Mouse (Mus musculus): ENCODE results near the gene Rufy2. TPM values are rescaled to one million over a fixed set of nuclear protein-coding genes. Genes with fewer than 3 reads are reported as not detected.

The Rufy2 gene
- polyA plus RNA-seq, 1 experiment from 2014 or later = 17.7 TPM

DNA sequence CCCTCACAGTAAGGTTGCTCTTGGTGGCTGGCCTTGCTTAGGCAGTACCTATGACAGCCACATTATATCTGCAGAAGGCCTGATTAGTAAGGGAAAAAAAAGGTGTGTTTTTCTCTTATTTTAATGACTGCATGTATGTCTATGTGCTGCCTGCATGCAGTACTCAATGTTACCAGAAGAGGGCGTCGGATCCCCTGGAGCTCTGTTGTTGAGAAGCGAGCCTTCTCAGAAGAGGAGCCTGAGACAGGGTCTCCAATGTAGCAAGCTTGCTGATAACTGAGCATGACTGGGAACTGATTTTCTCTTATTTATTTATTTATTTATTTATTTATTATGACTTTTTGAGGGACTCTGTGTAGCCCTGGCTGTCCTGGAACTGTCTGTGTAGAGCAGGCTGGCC is 7.3 kb downstream of the Rufy2 start:
- no peaks in the 10 kb centered on the region for H3K27me3 ChIP-seq (ENCODE audit: insufficient read depth, poor library complexity, severe bottlenecking)
- H3K9me3 ChIP-seq = no peaks in the 10 kb centered on the region
- no peaks in the 10 kb centered on the region for H3K4me1 ChIP-seq
- DNase-seq (ENCODE audit: low spot score) = no peak
- no peak overlapping the region for H3K4me3 ChIP-seq
- peaks cover 83% of the 10 kb centered on the region for H3K36me3 ChIP-seq
- WGBS = 25% methylated on average over 3 of the region's 3 CpGs
- H3K27ac ChIP-seq = no peak overlapping the region

DNA sequence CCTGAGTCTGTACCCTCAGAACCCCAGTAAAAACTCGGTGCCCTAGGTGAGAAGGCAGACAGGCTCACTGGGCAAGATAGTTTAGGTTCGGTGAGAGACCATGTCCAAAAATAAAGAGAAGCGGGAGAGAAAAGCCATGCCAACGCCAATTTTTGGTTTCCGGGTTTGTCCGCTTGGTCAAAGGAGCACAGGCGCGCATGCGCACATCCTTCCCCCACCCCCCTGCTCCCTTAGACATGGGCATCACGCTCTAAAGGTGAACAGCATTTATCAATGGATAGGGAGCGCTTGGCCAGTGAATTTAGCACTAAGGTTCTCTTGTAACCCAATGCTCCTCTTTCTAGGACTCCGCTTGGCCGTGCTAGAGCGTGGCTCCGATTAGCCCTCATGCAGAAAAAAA is 10.6 kb downstream of the Rufy2 start:
- WGBS = 96% methylated on average over 15 of the region's 15 CpGs
- H3K4me3 ChIP-seq = no peak overlapping the region
- no peak for DNase-seq (ENCODE audit: low spot score)
- no peak overlapping the region for H3K27ac ChIP-seq
- H3K9me3 ChIP-seq = no peaks in the 10 kb centered on the region
- no peaks in the 10 kb centered on the region for H3K27me3 ChIP-seq (ENCODE audit: insufficient read depth, poor library complexity, severe bottlenecking)
- H3K4me1 ChIP-seq = no peaks in the 10 kb centered on the region
- H3K36me3 ChIP-seq = peaks cover 87% of the 10 kb centered on the region

DNA sequence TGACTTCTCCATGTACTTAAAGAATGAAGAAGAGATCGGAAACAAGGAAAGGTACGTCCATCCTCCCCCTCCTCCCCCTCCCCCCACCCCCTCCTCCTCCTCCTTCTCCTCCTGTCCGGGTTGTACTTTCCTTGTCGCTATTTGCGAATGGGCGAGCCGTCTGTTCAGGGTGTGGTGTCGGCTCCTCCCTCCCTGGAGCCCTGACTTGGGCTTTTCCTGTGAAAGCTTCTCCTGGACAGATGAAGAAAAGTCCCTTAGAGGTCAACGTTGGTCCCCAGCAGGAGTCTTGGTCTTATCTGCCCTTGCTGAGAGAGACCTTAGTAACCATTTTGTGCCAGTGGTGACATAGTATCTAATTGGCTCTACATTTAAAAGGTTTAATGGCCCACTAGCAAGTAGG is 14.0 kb downstream of the Rufy2 start:
- no peak for DNase-seq (ENCODE audit: low spot score)
- no peaks in the 10 kb centered on the region for H3K4me1 ChIP-seq
- 73% methylated on average over 8 of the region's 9 CpGs for WGBS
- H3K36me3 ChIP-seq = peaks cover 94% of the 10 kb centered on the region
- no peak overlapping the region for H3K4me3 ChIP-seq
- no peaks in the 10 kb centered on the region for H3K27me3 ChIP-seq (ENCODE audit: insufficient read depth, poor library complexity, severe bottlenecking)
- H3K9me3 ChIP-seq = no peaks in the 10 kb centered on the region
- no peak overlapping the region for H3K27ac ChIP-seq

DNA sequence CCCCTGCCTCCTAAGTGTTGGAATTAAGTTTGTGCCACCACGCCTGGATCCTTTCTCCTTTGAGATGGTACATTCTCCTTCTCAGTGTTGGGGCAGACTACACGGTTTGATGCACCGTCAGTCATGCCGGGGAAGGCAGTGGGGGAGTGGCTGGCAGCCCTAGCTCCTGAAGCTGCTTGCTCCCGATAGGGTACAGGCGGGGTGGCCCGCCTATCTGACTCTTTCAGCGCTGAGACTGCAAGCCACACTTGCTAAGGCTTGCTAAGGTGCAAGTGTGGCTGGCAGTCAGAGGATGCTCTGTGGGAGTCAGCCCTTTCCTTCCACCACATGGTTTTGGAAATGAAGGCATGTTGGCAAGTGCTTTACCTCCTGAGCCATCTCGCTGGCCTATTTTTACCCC is 20.6 kb downstream of the Rufy2 start:
- H3K27ac ChIP-seq = no peak overlapping the region
- no peaks in the 10 kb centered on the region for H3K27me3 ChIP-seq (ENCODE audit: insufficient read depth, poor library complexity, severe bottlenecking)
- peaks cover 92% of the 10 kb centered on the region for H3K36me3 ChIP-seq
- no peaks in the 10 kb centered on the region for H3K4me1 ChIP-seq
- 71% methylated on average over 9 of the region's 9 CpGs for WGBS
- H3K4me3 ChIP-seq = no peak overlapping the region
- no peaks in the 10 kb centered on the region for H3K9me3 ChIP-seq
- DNase-seq (ENCODE audit: low spot score) = no peak

DNA sequence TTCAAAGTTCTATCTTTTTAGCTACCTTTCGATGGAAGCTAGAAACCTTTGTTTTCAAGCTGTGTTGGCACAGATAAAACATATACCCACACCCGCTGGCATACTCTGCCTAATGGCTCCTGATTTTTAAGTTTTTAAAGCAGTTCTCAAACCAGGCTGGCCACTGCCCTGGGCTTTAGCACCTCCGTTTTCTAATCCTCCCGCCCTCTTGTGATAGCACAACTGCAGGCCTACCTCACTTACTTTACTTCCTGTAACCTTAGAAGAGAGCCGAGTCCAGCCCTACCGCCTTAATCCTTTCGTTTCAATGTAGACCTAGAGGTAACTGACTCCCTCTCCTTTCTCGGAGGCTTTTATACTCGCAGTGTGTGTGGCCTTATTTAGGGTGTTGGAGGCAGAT is 23.2 kb downstream of the Rufy2 start:
- no peak for DNase-seq (ENCODE audit: low spot score)
- Histone ChIP-seq H3K27ac (no peak overlapping the region), H3K4me1 (no peaks in the 10 kb centered on the region), H3K36me3 (peaks cover 93% of the 10 kb centered on the region), H3K4me3 (no peak overlapping the region), H3K27me3 (ENCODE audit: insufficient read depth, poor library complexity, severe bottlenecking) (no peaks in the 10 kb centered on the region), H3K9me3 (no peaks in the 10 kb centered on the region)
- 69% methylated on average over 9 of the region's 9 CpGs for WGBS

DNA sequence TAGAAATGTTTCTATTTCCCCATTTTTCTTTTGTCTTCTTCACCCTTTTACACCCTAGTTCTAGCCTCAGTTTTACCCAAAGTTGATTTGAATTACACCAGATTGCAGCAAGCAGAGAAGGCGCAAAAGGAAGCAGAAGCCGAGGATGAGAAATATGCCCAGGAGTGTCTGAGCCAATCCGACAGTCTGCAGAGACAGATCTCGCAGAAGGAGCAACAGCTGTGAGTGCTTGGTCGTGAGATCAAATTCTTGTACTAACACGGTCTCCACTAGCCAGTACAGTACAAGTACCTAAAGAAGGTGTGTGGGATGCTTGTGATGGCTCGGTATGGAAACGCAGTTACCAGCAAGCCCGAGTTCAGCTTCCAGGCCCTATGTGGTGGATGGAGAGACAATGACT is 24.5 kb downstream of the Rufy2 start:
- H3K27ac ChIP-seq = no peak overlapping the region
- H3K27me3 ChIP-seq (ENCODE audit: insufficient read depth, poor library complexity, severe bottlenecking) = no peaks in the 10 kb centered on the region
- H3K4me1 ChIP-seq = no peaks in the 10 kb centered on the region
- H3K4me3 ChIP-seq = no peak overlapping the region
- whole genome bisulfite sequencing = 88% methylated on average over 9 of the region's 9 CpGs
- no peak for DNase-seq (ENCODE audit: low spot score)
- no peaks in the 10 kb centered on the region for H3K9me3 ChIP-seq
- H3K36me3 ChIP-seq = peaks cover 93% of the 10 kb centered on the region

DNA sequence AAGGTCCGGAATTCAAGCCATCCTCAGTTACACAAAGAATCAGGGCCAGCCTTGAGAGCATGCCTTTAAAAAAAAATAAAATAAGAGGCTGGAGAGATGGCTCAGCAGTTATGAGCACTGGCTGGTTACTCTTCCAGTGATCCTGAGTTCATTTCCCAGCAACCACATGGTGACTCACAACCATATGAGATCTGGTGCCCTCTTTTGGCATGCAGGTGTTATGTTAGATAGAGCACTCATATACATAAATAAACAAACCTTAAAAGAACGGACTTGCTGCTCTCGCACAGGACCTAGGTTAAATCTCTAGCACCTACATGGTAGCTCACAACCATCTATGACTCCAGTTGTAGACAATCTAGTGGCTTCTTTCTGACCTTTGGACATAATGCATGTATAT is 28.2 kb downstream of the Rufy2 start:
- H3K27me3 ChIP-seq (ENCODE audit: insufficient read depth, poor library complexity, severe bottlenecking) = no peaks in the 10 kb centered on the region
- no peak overlapping the region for H3K27ac ChIP-seq
- 75% methylated on average over 3 of the region's 3 CpGs for WGBS
- no peaks in the 10 kb centered on the region for H3K4me1 ChIP-seq
- no peak for DNase-seq (ENCODE audit: low spot score)
- no peaks in the 10 kb centered on the region for H3K9me3 ChIP-seq
- H3K4me3 ChIP-seq = no peak overlapping the region
- H3K36me3 ChIP-seq = peaks cover 93% of the 10 kb centered on the region

DNA sequence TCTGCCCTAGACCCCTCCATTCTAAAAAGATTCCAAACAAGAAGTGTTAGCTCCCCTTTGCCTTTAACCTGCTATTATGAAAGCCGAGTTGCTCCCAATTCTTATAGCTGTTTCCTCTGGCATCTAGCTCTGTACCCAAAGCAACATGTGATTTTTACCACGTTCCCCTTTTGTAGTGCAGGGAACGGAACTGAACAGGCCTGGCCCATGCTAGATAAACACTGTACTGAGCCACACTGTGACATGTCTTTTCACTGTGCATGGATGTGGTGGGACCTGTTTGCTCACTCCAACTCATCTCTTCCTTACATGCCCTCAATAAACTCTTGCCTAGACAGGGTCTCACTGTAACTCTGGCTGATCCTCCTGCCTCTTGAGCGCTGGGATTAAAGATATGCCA is 30.2 kb downstream of the Rufy2 start:
- WGBS = 85% methylated on average over 4 of the region's 4 CpGs
- DNase-seq (ENCODE audit: low spot score) = no peak
- no peaks in the 10 kb centered on the region for H3K9me3 ChIP-seq
- H3K4me1 ChIP-seq = no peaks in the 10 kb centered on the region
- H3K27me3 ChIP-seq (ENCODE audit: insufficient read depth, poor library complexity, severe bottlenecking) = no peaks in the 10 kb centered on the region
- H3K4me3 ChIP-seq = no peak overlapping the region
- H3K36me3 ChIP-seq = peaks cover 94% of the 10 kb centered on the region
- no peak overlapping the region for H3K27ac ChIP-seq

DNA sequence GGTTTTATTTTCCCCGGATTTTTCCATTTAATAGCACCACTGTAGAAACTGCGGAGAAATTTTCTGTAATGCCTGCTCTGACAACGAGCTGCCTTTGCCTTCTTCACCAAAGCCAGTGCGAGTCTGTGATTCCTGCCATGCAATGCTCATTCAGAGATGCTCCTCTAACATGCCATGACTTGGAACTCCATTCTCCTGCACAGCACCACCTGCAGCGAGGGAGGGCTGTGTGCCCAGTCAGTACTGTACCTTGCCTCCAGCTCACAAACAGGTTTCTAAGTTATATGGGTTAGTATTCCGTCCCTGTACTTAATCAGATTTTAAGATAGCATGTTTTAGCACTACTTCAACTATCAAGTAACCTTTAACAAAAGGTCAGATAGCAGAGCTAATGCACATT is 31.5 kb downstream of the Rufy2 start:
- Histone ChIP-seq H3K4me3 (no peak overlapping the region), H3K36me3 (peaks cover 95% of the 10 kb centered on the region), H3K27me3 (ENCODE audit: insufficient read depth, poor library complexity, severe bottlenecking) (no peaks in the 10 kb centered on the region), H3K4me1 (no peaks in the 10 kb centered on the region), H3K9me3 (no peaks in the 10 kb centered on the region), H3K27ac (no peak overlapping the region)
- 86% methylated on average over 6 of the region's 6 CpGs for WGBS
- no peak for DNase-seq (ENCODE audit: low spot score)

DNA sequence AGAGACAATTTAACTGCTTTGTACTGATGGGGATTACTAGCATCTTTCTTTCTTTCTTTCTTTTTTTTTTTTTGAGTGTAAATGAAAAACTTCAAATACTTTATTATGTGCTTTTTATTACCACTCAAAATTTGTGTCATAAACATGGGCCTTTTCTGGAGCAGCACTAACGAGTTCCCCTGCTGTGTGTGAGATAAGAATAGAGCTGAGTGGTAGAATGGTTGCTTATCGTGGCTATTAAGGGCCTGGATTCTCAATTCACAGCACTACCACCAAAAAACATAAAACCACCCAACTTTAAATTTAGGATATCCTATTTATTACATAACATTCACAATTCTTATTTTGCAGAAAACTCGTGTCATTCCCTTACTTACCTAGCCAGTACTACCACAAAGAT is 33.5 kb downstream of the Rufy2 start:
- WGBS = 76% methylated on average over 3 of the region's 3 CpGs
- Histone ChIP-seq H3K36me3 (peaks cover 93% of the 10 kb centered on the region), H3K27ac (no peak overlapping the region), H3K27me3 (ENCODE audit: insufficient read depth, poor library complexity, severe bottlenecking) (no peaks in the 10 kb centered on the region), H3K9me3 (no peaks in the 10 kb centered on the region), H3K4me3 (no peak overlapping the region), H3K4me1 (no peaks in the 10 kb centered on the region)
- no peak for DNase-seq (ENCODE audit: low spot score)

DNA sequence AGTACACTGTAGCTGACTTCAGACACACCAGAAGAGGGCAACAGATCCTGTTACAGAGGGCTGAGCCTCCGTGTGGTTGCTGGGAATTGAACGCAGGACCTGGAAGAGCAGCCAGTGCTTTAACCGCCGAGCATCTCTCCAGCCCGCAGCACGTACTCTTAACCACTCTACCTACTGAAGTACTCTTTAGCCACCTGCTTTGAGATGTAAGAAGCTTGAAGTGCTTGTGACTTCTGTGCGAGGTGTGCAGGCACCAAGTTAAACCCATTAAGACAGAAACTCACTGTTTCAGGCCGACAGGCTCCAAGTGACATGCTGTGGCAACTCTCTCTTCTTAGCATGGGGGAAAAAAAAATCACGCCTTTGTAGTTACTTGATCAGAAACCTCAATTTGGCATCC is 34.1 kb downstream of the Rufy2 start:
- H3K4me3 ChIP-seq = no peak overlapping the region
- no peaks in the 10 kb centered on the region for H3K4me1 ChIP-seq
- H3K36me3 ChIP-seq = peaks cover 90% of the 10 kb centered on the region
- no peak overlapping the region for H3K27ac ChIP-seq
- H3K27me3 ChIP-seq (ENCODE audit: insufficient read depth, poor library complexity, severe bottlenecking) = no peaks in the 10 kb centered on the region
- no peak for DNase-seq (ENCODE audit: low spot score)
- WGBS = 87% methylated on average over 9 of the region's 9 CpGs
- no peaks in the 10 kb centered on the region for H3K9me3 ChIP-seq

DNA sequence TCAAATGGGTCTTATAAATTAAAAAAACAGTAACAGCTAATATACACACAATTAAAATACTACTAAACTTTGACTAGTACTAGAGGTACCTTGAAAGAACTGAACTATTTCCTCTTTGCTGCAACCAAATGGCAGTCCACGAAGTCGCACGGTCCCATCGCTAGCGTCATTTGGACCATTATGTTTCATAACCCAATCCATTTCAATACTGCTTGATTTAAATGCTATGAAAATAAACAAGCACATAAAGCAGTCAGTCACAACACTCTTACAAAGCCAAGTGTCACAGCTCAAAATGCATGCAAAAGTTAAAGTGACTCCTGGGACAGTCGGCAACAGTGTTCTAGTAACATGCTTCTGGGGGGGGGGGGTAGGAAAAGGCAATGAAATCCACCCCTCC is 39.3 kb downstream of the Rufy2 start:
- WGBS = 93% methylated on average over 6 of the region's 6 CpGs
- H3K4me1 ChIP-seq = peaks cover 11% of the 10 kb centered on the region
- no peak overlapping the region for H3K4me3 ChIP-seq
- DNase-seq (ENCODE audit: low spot score) = no peak
- H3K27ac ChIP-seq = no peak overlapping the region
- H3K27me3 ChIP-seq (ENCODE audit: insufficient read depth, poor library complexity, severe bottlenecking) = no peaks in the 10 kb centered on the region
- H3K9me3 ChIP-seq = no peaks in the 10 kb centered on the region
- peaks cover 42% of the 10 kb centered on the region for H3K36me3 ChIP-seq

DNA sequence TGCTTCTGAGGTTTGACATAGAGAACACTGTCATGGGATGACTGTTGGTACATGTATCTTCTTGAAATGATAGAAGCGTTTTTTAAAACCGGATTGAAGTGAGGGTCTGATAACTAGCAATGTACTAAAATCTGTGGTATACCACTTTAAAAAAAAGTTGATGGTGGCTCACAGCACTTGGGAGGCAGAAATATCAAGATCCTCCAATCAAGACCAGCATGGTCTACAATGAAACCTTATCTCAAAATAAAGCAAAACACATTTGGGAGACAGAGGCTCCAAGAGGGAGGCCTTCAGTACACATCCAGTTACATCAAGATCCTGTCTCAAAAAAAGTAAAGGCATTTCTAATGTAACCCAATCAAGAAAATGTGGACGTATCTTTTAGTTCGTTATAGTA is 41.7 kb downstream of the Rufy2 start:
- 66% methylated on average over 4 of the region's 4 CpGs for WGBS
- Histone ChIP-seq H3K36me3 (peaks cover 18% of the 10 kb centered on the region), H3K4me1 (peaks cover 14% of the 10 kb centered on the region), H3K4me3 (peak overlapping the region; percentile 89), H3K9me3 (no peaks in the 10 kb centered on the region), H3K27ac (no peak overlapping the region), H3K27me3 (ENCODE audit: insufficient read depth, poor library complexity, severe bottlenecking) (no peaks in the 10 kb centered on the region)
- no peak for DNase-seq (ENCODE audit: low spot score)

DNA sequence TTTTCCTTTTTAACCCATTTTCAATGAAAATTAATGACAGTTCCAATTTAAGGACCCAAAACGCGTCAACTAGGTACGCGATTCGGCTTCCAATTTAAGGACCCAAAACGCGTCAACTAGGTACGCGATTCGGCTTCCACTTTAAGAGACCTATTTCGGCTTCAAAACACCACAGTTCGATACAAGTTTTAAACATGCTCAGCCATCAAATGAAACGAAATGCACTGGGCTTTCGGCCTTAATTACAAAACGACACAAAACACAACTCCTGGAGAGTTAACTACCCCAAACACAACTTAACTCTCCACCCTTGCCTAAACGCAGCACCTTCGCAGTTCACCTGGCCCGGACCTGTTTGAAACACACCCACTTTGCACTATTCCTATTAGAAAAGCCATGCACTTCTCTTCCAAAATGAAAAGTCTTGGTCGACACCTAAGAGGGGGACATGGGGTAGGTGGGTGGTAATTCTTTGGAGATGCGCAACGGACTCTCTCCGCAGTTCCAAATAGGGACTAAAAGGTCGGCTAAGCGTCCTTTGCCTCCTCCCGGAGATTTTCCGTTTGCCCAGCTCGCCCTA is 42.6 kb downstream of the Rufy2 start:
- no peak for DNase-seq (ENCODE audit: low spot score)
- H3K36me3 ChIP-seq = peaks cover 8% of the 10 kb centered on the region
- H3K4me3 ChIP-seq = peak overlapping the region; percentile 89
- under 1% methylated on average over 27 of the region's 27 CpGs for WGBS
- H3K4me1 ChIP-seq = peaks cover 14% of the 10 kb centered on the region
- H3K27me3 ChIP-seq (ENCODE audit: insufficient read depth, poor library complexity, severe bottlenecking) = no peaks in the 10 kb centered on the region
- H3K27ac ChIP-seq = peak overlapping the region; percentile 100
- no peaks in the 10 kb centered on the region for H3K9me3 ChIP-seq

Measured in heart, embryonic 10.5 days (tissue).